Mouse (Mus musculus): ENCODE measurements around the gene Boll. TPM values are rescaled to one million over a fixed set of nuclear protein-coding genes. Genes with fewer than 3 reads are reported as not detected.

The Boll gene
- polyA plus RNA-seq, 1 experiment from 2014 or later = 0.34 TPM

GRCm38 (mm10) chr1:55205808-55206327 lies 157.4 kb downstream of the Boll start:
- Histone ChIP-seq H3K4me1 (replicated peaks) (peaks cover 16% of the 10 kb centered on the region), H3K9me3 (no peaks in the 10 kb centered on the region), H3K27ac (no peak overlapping the region), H3K4me2 (no peak overlapping the region), H3K4me3 (replicated peaks) (no peak overlapping the region), H3K9ac (replicated peaks) (no peak overlapping the region), H3K36me3 (peaks cover 60% of the 10 kb centered on the region), H3K27me3 (no peaks in the 10 kb centered on the region)
- 71% methylated on average over 5 of the region's 5 CpGs for WGBS
- no peak for ATAC-seq (ENCODE audit: insufficient number of reproducible peaks, insufficient read depth, low FRiP score, low TSS enrichment, low read depth)

- 69% methylated on average over 18 of the region's 18 CpGs for WGBS
- H3K9me3 ChIP-seq = no peaks in the 10 kb centered on the region
- no peak overlapping the region for H3K4me2 ChIP-seq
- no peak overlapping the region for H3K9ac ChIP-seq (replicated peaks)
- H3K4me3 ChIP-seq (replicated peaks) = no peak overlapping the region
- peaks cover 62% of the 10 kb centered on the region for H3K36me3 ChIP-seq
- peak overlapping the region; percentile 54; the same call in 1 of the 2 replicates for H3K27ac ChIP-seq
- no peaks in the 10 kb centered on the region for H3K27me3 ChIP-seq
- peaks cover 9% of the 10 kb centered on the region; the same call in 1 of the 2 replicates for H3K4me1 ChIP-seq (replicated peaks)
- ATAC-seq (ENCODE audit: insufficient number of reproducible peaks, insufficient read depth, low FRiP score, low TSS enrichment, low read depth) = no peak
Measured at GRCm38 (mm10) chr1:55201850-55202752, 161.2 kb downstream of the Boll start.

- ATAC-seq (ENCODE audit: insufficient number of reproducible peaks, insufficient read depth, low FRiP score, low TSS enrichment, low read depth) = no peak
- H3K4me1 ChIP-seq (replicated peaks) = peaks cover 36% of the 10 kb centered on the region
- H3K36me3 ChIP-seq = peaks cover 59% of the 10 kb centered on the region
- WGBS = 54% methylated on average over 3 of the region's 3 CpGs
- no peaks in the 10 kb centered on the region for H3K27me3 ChIP-seq
- no peak overlapping the region for H3K27ac ChIP-seq
- no peaks in the 10 kb centered on the region for H3K9me3 ChIP-seq
- H3K9ac ChIP-seq (replicated peaks) = no peak overlapping the region
- no peak overlapping the region for H3K4me3 ChIP-seq (replicated peaks)
- no peak overlapping the region for H3K4me2 ChIP-seq
Measured at GRCm38 (mm10) chr1:55198719-55199118, 164.6 kb downstream of the Boll start.

Other genes starting within 250 kb of the Boll start
- gene Mob4, start 232.2 kb downstream of the Boll start, polyA plus RNA-seq (2016; fragmentation: Nextera tagmentation; extraction: Ambion mirVana) = 151 and 159 TPM in 2 replicates
- gene Rftn2, start 136.7 kb downstream of the Boll start, polyA plus RNA-seq (2016; fragmentation: Nextera tagmentation; extraction: Ambion mirVana) = 35.2 and 38.2 TPM in 2 replicates
- gene Mars2, start 126.3 kb downstream of the Boll start, polyA plus RNA-seq (2016; fragmentation: Nextera tagmentation; extraction: Ambion mirVana) = 2.8 and 3.2 TPM in 2 replicates
- gene Plcl1, start 42.5 kb upstream of the Boll start, polyA plus RNA-seq (2016; fragmentation: Nextera tagmentation; extraction: Ambion mirVana) = 0.79 and 1.2 TPM in 2 replicates

All from limb, embryonic 12.5 days (tissue).